Mouse (Mus musculus): ENCODE data around the gene Prm2. TPM values are rescaled to one million over a fixed set of nuclear protein-coding genes. Genes with fewer than 3 reads are reported as not detected.

Prm2 gene
- total RNA-seq, 2 experiments from 2014 or later, result not detected

DNA sequence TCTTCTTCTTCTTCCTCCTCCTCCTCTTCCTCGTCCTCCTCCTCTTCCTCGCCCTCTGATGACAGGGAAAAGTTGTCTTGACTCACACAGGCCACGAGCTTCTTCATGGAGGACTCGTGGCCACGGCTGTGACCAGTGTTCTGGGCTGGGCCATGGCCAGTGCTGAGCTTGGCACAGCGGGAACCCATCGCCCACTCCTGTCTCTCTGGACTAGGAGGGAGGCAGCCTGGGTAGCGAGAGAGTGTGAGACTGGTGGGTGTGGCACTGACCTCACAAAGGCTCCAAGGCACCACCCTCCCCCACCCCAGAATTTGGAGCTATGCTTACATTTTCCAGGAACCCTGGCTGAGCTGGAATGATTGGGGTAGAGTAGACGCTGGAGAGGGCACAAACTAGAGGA, 5.2 kb downstream of the Prm2 start, which contains the start of gene Prm3:
Gene Prm3, minus strand, starts transcription at position 213 of the 400 bp plus-strand sequence.
- Histone ChIP-seq H3K4me3 (no peak within 1 kb of the TSS), H3K27ac (no peak within 1 kb of the TSS)
- TF ChIP-seq CTCF (conservative IDR thresholded peaks at IDR 0.05), result no peak
- DNase-seq (ENCODE audit: low spot score in 2 of 2), result no peak

GRCm38 (mm10) chr16:10788866-10789265, 7.1 kb downstream of the Prm2 start:
- no peak for DNase-seq (ENCODE audit: low spot score in 2 of 2)

DNA sequence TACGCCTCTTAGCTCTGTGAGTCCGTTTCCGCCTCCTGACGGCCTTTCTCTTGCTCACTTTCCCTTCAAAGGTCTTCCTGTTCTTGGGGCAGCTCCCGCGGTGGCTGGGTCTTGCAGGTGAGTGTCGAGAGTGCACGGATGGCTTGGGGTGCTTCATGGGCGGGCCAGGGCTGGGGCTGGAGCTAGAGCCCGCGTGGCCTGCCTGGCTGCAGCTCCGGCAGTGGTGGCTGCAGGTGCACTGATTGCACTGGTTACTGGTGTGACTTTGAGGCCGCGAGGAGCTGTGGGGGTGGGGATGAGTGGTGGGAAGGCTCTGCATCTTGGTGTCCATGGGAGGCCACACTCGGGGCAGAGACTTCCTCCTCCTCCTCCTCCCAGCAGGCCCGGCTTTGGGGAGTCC, 7.7 kb downstream of the Prm2 start, which contains the start of gene Tnp2:
Gene Tnp2, minus strand, starts transcription at position 390 of the 400 bp plus-strand sequence.
- Histone ChIP-seq H3K27ac (no peak within 1 kb of the TSS), H3K4me3 (no peak within 1 kb of the TSS)
- no peak for TF ChIP-seq CTCF (conservative IDR thresholded peaks at IDR 0.05)
- DNase-seq (ENCODE audit: low spot score in 2 of 2), result no peak

More at GRCm38 (mm10) chr16:10788866-10789265, 7.1 kb downstream of the Prm2 start:
- TF ChIP-seq CTCF (conservative IDR thresholded peaks at IDR 0.05), result no peak
- Histone ChIP-seq H3K4me3 (no peak overlapping the region), H3K27ac (no peak overlapping the region)

DNA sequence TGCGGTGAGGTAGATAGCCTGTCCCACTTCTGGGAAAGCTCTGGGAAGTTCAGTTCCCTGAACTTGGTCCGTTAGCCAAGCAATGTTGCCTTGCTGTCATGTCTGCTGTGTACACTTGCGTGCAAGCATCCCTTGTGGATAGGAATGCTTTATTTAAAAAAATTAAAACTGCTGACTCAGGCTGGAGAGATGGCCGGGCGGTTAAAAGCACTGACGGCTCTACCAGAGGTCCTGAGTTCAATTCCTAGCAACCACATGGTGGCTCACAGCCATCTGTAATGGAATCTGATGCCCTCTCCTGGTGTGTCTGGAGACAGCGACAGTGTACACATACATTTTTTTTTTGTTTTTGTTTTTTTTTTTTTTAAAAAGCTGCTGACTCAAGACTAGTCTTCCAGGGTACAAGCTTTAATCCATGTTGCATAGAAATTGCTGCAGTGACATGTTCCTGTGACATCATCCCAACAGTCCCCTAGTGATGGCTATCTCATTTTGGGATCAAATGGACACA, 8.3 kb downstream of the Prm2 start:
- DNase-seq (ENCODE audit: low spot score in 2 of 2), result no peak
- no peak overlapping the region for H3K4me3 ChIP-seq
- TF ChIP-seq CTCF (conservative IDR thresholded peaks at IDR 0.05), result peak; percentile 45
- no peak overlapping the region for H3K27ac ChIP-seq

DNA sequence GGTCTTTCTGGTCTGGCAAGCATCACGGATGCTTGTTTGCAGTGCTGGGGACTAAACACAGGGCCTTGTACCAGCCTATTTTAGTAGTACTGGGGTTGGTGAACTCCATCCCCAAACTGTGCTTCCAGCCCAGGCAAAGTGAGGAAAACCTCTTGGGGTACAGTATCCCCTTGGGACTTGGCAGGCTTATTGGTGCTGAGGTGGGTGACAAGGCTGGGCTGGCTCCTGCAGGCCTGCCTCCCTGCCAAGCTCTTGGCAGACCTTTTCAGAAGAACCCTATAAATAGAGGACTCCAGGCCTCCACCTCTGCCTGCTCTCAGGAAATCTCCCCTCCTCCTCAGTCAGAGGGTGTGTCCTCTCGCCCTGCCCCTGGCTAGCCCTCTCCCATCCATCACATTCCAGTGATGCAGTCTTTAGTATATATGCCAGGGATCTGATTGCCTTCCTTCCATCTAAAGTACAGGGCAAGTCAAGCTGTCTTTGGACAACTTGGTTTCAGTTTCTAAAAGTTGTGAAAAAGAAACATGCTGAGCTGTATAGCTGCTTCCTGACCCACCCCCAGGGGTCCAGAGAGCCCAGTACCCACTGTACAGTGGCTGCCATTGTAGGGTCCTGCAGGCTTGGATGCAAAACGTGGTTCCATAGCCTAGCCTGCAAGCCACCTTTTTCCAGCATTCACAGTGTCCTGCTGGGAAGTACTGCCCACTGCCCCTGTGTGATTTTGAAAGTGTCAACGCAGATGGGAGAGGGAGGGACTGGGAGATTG, 9.0 kb downstream of the Prm2 start:
- Histone ChIP-seq H3K4me3 (no peak overlapping the region), H3K27ac (peak overlapping the region; percentile 97; the same call in 1 of the 2 replicates)
- TF ChIP-seq CTCF (conservative IDR thresholded peaks at IDR 0.05), result no peak
- no peak for DNase-seq (ENCODE audit: low spot score in 2 of 2)

- Histone ChIP-seq H3K27ac (peak overlapping the region; percentile 97), H3K4me3 (peak overlapping the region; percentile 86)
- peak; percentile 76 to 79 for DNase-seq (ENCODE audit: low spot score in 2 of 2)
- TF ChIP-seq CTCF (conservative IDR thresholded peaks at IDR 0.05), result peak; percentile 90
Observed at GRCm38 (mm10) chr16:10786288-10786687, 9.6 kb downstream of the Prm2 start.

DNA sequence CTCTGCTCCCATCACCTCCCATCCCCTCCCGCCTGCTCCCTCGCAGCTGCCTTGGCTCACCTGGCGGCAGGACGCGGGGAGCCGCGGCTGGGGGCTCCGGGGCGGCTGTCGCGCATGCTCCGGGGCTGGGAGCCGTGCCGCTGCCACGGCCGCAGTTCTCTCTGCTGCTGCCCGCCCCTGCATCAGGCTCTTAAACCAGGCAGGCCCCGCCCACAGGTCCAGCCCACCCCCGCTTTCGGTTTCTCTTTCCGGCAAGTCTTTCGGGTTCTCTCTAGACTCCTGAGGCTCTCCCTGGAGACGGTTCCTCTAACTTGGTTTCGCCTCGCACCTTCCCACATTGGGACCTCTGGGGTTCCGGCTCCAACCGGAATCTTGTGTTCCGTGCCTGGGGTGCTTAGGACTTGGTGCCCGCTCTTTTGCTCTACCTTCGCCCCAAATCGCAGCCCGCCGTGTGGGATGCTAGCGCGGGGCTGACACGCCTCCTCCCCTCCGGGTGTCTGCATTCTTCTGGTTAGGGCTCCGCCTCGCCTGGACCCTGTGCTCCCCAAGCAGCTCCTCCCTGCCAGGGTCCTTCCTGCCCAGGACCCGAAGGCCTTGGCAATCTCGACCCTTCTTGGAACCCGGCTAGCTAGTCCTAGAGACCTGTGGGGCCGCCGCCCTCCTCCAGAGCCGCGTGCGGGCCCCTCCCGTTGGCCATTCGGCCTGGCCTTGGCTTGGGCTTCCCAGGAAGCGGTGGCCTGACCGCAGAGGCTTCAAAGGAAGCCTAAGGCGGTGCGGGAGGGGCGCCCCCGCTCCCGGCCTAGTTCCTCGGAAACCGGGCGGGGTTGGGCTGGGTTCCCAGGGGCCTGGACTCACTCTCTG, 10.3 kb downstream of the Prm2 start, which contains the start of gene Socs1:
Gene Socs1, minus strand, starts transcription at position 166 of the 861 bp plus-strand sequence.
- Histone ChIP-seq H3K4me3 (peak within 1 kb of the TSS; percentile 86), H3K27ac (peak within 1 kb of the TSS; percentile 97)
- TF ChIP-seq CTCF (conservative IDR thresholded peaks at IDR 0.05), result peak; percentile 19

DNA sequence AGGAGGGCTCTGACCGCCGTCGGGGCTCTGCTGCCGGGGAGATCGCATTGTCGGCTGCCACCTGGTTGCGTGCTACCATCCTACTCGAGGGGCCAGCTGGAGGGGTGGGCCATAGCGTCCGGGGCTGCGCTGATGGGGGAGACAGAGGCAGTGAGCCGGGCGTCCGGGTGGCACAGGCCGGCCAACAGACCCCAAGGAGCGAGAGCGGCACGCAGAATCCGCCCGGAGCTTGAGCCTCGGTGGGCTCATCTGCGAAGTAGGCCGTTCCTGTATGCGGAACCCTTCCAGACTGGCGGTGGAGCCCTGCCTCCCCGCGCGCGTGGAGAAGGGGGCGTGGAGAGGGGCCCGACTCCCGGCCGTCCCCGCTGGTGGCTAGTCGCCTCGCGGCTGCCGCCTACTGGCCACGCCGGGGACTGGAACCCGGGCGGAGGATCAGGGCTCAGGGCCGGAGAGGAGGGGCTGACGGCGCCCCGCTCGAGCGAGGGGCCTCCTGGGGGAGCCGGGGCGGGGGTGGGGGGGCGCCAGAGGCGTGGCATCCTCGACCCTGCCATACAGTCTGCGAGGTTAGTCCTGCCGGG, 11.1 kb downstream of the Prm2 start:
- peak overlapping the region; percentile 97 for H3K27ac ChIP-seq
- peak overlapping the region; percentile 86 for H3K4me3 ChIP-seq
- peak; percentile 89 for TF ChIP-seq CTCF (conservative IDR thresholded peaks at IDR 0.05)
- peak; percentile 80 to 90 for DNase-seq (ENCODE audit: low spot score in 2 of 2)

More for the DNA sequence above, 10.3 kb downstream of the Prm2 start, which contains the start of gene Socs1:
- peak; percentile 69 to 72 for DNase-seq (ENCODE audit: low spot score in 2 of 2)

DNA sequence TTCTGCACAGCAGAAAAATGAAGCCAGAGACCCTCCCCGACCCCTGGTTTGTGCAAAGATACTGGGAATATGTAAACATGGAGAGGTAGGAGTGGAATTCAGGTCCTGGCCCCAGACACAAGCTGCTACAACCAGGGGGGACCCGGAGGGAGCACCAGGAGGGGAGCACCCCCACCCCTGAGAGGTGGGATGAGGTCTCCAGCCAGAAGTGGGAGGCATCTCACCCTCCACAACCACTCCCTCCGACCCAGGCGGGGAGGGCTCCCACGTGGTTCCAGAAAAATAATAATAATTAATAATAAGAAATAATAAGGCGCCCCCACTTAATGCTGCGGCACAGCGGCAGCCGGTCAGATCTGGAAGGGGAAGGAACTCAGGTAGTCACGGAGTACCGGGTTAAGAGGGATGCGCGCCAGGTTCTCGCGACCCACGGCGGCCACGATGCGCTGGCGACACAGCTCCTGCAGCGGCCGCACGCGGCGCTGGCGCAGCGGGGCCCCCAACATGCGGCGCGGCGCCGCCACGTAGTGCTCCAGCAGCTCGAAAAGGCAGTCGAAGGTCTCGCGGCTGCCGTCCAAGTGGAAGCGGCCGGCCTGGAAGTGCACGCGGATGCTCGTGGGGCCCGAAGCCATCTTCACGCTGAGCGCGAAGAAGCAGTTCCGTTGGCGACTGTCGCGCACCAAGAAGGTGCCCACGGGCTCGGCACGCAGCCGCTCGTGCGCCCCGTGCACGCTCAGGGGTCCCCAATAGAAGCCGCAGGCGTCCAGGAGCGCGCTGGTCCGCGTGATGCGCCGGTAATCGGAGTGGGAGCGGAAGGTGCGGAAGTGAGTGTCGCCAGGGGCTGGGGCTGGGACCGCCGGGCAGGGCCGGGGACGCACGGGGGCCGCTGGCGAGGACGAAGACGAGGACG, 11.8 kb downstream of the Prm2 start:
- Histone ChIP-seq H3K27ac (peak overlapping the region; percentile 97), H3K4me3 (peak overlapping the region; percentile 86)
- peak in 1 of 2 experiments; percentile 17 for DNase-seq (ENCODE audit: low spot score in 2 of 2)
- TF ChIP-seq CTCF (conservative IDR thresholded peaks at IDR 0.05), result peak; percentile 42

DNA sequence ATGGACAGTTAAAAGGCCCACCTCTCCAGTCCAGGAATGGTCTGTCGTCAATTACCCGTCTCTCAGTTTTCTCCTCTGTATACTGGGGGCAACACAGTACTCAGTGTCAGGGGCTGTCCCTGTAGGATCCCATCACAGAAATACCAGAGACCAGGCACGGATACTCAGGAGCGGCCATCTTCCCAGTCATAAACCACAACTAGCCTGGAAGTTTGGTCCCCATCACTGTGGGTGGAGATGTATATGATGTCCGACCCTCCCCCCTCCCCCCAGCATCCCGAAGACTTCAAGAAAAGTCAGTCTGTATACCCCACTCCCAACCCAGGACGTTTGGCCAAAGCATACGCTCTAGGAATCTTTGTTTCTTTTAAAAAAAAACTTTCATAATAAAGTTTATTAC, 12.5 kb downstream of the Prm2 start:
- no peak for DNase-seq (ENCODE audit: low spot score in 2 of 2)
- Histone ChIP-seq H3K27ac (no peak overlapping the region), H3K4me3 (no peak overlapping the region)
- no peak for TF ChIP-seq CTCF (conservative IDR thresholded peaks at IDR 0.05)

GRCm38 (mm10) chr16:10783152-10783434, 12.8 kb downstream of the Prm2 start:
- Histone ChIP-seq H3K4me3 (no peak overlapping the region), H3K27ac (no peak overlapping the region)
- no peak for DNase-seq (ENCODE audit: low spot score in 2 of 2)
- TF ChIP-seq CTCF (conservative IDR thresholded peaks at IDR 0.05), result no peak

All from layer of hippocampus, adult 2 months (tissue).